Mouse (Mus musculus) common myeloid progenitor, adult 5-6 weeks (primary cell): ENCODE results near the gene Ifit3b. TPM values are rescaled to one million over a fixed set of nuclear protein-coding genes. Genes with fewer than 3 reads are reported as not detected.
"Not testable (repeated sequence)": the region's sequence is repeated elsewhere in the genome, so short reads cannot be mapped to it uniquely, and the experiment has no call there.

Experiments used
- ATAC-seq: replicated peaks from 2 replicates; pipeline ENCODE4 v1.8.0; 2016; ENCODE audit warnings: low read depth, mild to moderate bottlenecking, moderate TSS enrichment, inconsistent platforms; ENCODE audit not compliant: poor library complexity, severe bottlenecking
- total RNA-seq: library from RNA; stranded (forward); fragments of 200-1000, 187-1606 nt; gene quantifications from 2 replicates; pipeline ENCODE4 v1.2.3, GENCODE M21; 2017

The Ifit3b gene
- total RNA-seq = not detected in 2 replicates

DNA sequence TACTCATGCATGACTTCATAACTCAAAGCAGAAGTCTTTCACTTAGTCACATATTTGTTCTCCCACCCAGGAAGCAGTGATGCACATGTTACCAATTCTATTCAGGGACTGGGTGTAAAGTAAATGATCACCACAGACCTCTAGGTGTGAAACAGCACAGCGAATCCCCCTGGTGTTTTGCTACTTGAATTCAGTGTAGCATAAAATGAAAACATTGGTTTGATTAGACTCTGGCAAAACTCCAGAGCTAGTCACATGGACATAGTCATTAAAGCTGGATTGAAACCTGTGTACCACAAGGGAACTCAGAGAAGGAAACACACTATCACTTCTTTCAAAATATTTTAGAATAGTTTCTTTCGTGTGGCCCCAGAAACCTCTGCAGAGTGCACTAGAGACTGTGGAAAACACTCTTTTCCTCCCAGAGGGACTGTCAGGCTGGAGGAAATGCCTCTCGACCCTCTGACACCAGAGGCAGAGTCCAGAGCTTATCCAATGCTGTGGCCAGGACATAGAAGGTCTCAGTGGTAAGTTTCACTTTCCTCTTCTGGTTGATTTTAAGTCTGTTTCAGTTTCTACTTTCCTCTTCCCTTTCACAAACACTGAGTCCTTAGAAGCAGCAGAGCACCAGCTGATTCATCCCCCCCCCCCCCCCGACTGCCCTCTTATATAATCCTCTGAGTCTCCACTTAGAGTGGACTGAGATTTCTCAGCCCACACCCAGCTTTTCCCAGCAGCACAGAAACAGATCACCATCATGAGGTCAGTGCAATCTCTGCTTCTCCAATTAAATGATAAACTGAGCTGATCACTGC, at the start of gene Ifit3b:
Gene Ifit3b (plus strand): TSS at position 734 of the 815 bp plus-strand sequence.
- peak; percentile 91 for ATAC-seq

DNA sequence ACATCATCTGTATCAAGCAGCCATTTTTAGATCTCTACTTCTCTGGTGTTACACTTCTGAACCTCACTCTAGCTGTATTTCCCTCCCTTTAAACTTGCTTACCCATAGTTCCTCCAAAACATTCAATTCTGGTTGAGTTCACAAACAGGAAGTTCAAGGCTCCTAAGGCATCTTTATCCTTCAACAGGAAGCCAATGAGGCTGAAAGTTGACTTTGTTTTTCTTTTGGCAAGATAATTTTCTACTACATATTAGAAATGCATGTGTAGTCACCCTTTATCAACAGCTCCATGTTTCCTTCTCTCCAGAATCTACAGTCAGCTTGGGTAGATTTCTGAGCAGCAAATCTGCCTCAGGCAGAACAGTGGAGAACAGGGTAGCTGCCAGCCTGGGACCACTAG, 45.2 kb upstream of the Ifit3b start:
- ATAC-seq = peak; percentile 79

DNA sequence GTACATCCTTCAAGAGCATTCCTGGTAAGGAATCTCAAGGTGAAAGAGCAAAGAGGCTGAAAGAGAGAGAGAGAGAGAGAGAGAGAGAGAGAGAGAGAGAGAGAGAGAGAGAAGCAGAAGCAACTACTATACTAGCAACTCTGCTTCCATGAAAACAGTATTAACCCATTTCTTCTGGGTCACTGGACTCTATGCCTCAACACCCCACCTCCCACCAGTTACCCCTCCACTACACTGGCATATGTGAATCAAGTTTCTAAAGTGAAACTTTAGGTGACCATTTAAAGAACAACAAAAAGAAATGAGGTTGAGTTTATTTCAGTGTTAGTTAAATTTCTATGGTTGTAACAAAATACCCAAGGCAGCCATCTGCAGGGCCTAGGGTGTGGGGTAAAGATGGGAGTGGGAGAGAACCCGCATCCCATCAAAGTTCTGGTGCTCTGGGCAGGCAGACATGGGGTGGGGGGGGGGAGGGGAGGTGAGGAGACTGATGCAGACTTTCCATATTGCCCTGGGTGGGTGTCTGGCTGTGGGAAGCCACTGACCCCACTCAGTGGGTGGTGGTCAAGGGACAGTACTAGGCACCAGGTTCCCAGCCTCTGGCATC, 41.5 kb upstream of the Ifit3b start:
- no peak for ATAC-seq

- no peak for ATAC-seq
These were observed 38.5 kb upstream of the Ifit3b start for GRCm38 (mm10) chr19:34568988-34569895.

DNA sequence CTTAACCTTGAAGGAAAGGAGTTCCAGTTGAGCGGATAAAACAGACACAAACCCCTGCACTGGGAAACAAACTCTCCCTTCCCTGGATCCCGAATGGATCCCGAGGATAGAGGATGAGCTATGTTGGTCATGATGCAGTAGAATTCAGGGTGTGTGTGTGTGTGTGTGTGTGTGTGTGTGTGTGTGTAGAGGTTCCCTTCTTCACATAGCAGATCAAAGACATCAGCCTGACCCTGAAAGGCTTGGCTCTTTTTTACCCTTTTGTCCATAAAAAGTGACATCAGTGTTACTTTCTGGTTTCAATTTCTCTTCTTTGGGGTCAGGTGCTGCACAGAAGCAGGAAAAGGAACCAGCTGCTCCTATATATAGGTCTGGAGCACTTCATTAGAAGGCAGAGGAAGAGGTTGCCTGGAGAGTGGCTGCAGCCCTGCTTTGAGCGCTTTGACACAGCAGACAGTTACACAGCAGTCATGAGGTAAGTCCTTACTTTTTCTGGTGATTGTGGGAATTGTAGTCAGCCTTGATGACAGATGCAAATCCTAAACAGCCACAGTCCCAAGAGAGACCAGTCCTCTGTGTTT, 37.8 kb upstream of the Ifit3b start:
- ATAC-seq = 0 out of 2 replicates have a peak, but pooled peaks have one; percentile 47

DNA sequence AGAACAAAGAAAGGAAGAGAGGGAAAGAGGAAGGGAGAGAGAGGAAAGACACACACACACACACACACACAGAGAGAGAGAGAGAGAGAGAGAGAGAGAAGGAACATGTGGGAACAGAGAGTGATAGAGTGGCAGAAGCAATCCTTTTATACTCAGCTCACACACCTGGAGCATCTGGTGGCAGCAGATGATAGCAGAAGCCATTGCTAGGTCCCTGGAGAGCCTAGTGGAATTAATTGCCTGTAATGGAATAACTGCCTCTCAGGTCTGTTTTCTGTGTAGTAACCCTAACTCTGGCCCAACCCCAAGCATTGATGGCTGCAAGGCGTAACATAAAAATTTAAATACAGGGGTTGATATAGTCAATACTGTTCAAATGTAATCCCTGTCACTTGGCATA, 36.7 kb upstream of the Ifit3b start:
- ATAC-seq = no peak

GRCm38 (mm10) chr19:34573650-34574049, 34.1 kb upstream of the Ifit3b start:
- no peak for ATAC-seq

DNA sequence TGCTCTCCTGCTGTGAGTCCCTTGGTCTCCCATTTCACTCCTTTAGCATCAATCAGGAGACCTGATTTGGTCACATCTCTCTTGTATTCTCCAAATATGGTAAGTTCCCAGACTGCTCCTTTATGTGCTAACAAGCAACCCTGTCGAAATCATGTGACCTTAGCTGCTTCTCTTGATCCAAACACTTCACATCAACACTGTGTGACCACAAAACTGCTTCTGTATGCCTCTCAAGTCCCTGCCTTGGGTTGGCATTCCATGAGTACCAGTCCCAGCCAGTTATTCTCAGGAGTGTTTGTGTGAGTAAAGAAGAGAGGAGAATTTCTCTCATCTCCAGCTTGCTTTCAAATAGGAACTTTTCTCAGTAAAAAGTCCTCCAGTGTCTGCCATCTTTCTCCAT, 30.6 kb upstream of the Ifit3b start:
- no peak for ATAC-seq

DNA sequence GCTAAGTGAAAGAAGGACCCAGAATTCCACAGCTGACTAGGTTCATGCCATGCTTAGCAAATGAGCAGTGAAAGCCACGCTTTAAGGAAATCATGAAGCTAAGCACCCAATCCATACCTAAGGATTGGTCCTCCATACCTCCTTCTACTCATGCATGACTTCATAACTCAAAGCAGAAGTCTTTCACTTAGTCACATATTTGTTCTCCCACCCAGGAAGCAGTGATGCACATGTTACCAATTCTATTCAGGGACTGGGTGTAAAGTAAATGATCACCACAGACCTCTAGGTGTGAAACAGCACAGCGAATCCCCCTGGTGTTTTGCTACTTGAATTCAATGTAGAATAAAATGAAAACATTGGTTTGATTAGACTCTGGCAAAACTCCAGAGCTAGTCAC, 25.1 kb upstream of the Ifit3b start:
- ATAC-seq = 0 out of 2 replicates have a peak, but pooled peaks have one; percentile 13

DNA sequence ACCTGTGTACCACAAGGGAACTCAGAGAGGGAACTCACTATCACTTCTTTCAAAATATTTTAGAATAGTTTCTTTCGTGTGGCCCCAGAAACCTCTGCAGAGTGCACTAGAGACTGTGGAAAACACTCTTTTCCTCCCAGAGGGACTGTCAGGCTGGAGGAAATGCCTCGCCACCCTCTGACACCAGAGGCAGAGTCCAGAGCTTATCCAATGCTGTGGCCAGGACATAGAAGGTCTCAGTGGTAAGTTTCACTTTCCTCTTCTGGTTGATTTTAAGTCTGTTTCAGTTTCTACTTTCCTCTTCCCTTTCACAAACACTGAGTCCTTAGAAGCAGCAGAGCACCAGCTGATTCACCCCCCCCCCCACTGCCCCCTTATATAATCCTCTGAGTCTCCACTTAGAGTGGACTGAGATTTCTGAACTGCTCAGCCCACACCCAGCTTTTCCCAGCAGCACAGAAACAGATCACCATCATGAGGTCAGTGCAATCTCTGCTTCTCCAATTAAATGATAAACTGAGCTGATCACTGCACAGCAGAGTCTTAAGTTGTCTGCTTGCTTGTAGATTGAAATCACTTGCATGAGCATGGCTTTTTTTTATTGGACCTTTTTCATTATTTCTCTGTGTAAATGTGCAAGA, 24.5 kb upstream of the Ifit3b start, which contains the start of gene Ifit3:
Gene Ifit3 (plus strand): TSS at position 406 of the 641 bp plus-strand sequence.
- peak; percentile 89 for ATAC-seq

GRCm38 (mm10) chr19:34585740-34586458, 21.9 kb upstream of the Ifit3b start:
- not testable (repeated sequence) for ATAC-seq

DNA sequence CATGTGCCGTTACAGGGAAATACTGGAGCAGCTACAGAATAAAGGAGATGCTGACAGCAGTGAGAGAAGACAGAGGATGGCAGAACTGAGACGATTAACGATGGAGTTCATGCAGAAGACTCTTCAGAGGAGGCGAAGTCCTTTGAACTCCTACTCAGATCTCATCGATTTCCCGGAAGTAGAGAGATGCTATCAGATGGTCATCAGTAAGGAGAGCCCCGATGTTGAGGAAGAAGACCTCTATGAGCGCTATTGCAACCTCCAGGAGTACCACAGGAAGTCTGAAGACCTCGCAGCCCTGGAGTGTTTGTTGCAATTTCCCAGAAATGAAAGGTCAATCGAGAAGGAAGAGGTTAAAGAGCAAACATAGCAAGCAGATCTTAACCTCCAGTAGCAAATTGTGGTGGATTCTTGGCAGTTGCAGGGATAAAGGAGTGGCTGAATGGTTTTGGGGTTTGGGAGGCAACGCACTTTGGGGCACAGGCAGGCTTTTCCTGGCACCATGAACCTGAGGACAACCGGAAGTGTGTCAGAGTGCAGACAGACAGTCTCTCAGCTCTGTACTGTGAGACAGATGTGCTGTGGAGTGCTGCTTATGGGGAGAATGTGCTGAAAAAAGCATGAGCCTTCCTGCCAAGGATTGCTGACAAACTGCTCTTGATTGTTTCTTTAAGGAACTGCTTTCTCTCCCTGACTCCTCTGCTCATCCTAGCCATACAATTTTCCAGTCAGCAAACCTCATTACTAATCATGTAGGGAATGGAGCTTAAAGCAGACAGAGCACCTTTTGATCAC, 19.7 kb upstream of the Ifit3b start:
- not testable (repeated sequence) for ATAC-seq

DNA sequence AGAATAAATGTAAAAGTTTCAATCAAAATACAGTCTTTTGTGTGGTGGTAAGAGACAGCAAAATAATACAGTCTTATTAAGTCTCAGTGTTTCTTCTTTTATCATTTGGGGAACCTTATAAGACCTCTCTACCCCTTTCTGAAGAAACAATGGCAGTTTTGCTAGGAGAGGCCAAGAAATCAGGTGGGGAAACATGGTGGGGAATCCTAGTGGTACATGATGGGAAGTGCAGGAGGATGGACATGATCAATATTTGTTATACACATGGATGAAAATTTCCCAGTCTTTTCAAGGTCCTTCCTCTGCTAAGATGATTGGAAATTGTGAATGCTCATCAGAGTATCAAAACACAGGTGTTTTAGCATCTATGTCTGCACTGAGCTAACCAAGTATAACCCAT, 18.8 kb upstream of the Ifit3b start:
- 0 out of 2 replicates have a peak, but pooled peaks have one; percentile 45 for ATAC-seq

- no peak for ATAC-seq
These were observed 14.3 kb upstream of the Ifit3b start for GRCm38 (mm10) chr19:34593456-34593855.

DNA sequence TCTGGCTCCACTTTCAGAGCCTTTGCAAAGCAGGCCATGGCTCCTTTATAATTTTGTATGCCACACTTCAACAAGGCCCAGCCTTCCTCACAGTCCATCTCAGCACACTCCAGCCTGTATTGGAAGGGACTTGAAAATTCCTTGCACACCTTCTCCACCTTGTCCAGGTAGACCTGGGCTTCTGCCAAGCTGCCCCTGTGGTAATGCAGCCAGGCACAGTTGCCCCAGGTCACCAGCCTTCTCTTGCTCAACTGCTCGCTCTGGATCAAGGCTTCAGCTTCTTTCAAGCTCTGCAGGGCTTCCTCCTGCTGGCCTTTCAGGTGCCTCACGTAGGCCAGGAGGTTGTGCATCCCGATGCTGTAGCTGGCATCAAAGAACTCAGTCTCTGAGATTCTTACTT, 13.2 kb upstream of the Ifit3b start:
- not testable (repeated sequence) for ATAC-seq

DNA sequence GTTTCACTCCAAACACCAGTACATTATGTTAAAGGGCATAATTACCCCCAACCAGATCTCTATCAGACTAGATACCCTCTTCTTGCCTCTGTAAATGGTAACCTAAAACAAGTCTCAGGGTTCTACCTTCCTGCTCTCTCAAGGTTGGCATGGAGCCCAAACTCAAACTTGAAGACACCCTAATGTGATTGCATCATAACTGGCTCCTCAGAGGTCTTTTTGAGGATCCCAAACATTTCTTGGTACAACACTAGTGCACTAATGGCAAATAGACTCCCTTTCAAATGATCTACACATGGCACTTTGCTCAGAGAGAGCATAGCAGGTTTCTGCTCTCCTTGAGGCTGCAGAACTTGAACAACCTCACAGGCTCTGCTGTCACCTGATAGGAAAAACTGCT, 11.0 kb upstream of the Ifit3b start:
- no peak for ATAC-seq

DNA sequence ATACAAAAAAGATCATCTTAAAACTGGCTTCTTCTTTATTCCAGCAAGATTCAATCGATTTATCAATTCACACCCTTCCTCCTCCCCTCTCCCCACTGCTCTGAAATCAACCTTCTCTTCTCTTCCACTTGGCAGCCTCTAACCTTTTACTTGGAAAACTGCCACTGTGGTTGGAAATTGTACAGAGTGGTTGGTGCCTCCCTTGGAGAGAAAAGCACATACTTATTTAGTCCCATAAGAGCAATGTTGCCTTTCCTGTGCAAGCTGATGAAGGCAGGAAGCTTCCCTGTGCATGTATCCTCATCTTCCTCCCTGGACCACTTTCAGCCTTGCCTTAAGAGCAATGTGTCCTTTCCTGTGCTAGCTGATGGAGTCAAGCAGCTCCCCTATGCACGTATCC, 9.4 kb upstream of the Ifit3b start:
- no peak for ATAC-seq

- peak; percentile 55; the same call in 1 of the 2 replicates for ATAC-seq
These were observed 8.5 kb upstream of the Ifit3b start for GRCm38 (mm10) chr19:34599250-34599649.
